Mouse (Mus musculus): ENCODE measurements around the gene Fgfr2. TPM values are rescaled to one million over a fixed set of nuclear protein-coding genes. Genes with fewer than 3 reads are reported as not detected.

Fgfr2 gene
- polyA plus RNA-seq, 1 experiment from 2014 or later: 18.5 TPM

DNA sequence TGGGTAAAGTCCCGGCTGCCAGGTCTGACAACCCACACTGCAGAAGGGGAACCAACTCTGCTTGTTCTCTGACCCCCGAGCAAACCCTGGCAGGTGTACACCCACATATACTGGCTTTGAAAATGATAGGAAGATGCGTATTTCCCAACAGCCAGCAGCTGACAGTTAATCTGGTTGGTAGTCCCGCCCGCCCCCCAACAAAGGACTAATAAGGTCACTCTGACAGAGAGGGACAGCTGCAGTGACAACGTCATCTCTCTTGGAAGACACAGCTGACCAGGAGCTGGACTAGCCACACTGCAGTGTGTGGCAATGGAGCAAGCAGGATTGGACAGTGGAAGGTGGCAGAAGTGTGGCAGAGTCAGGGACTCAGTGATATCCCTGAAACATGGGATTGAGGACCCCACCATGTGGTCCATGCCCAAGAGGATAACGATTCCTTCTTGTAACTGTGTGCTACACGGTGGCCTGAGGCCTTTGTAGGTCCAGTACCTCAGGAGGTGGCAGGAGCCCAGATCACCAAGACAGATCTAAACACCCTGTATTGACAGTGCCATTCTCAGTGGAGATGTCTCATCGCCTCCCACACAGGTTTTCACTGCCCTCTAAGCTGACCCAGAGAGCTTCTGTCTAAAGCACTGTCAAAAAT is 130.1 kb downstream of the Fgfr2 start:
- Histone ChIP-seq H3K4me1 (no peaks in the 10 kb centered on the region), H3K4me2 (no peak overlapping the region), H3K9ac (no peak overlapping the region), H3K27ac (no peak overlapping the region), H3K9me3 (replicated peaks) (no peaks in the 10 kb centered on the region), H3K4me3 (no peak overlapping the region), H3K27me3 (replicated peaks) (no peaks in the 10 kb centered on the region), H3K36me3 (peaks cover 69% of the 10 kb centered on the region)
- 74% methylated on average over 9 of the region's 9 CpGs for WGBS (ENCODE audit: insufficient replicate concordance)
- ATAC-seq: no peak

DNA sequence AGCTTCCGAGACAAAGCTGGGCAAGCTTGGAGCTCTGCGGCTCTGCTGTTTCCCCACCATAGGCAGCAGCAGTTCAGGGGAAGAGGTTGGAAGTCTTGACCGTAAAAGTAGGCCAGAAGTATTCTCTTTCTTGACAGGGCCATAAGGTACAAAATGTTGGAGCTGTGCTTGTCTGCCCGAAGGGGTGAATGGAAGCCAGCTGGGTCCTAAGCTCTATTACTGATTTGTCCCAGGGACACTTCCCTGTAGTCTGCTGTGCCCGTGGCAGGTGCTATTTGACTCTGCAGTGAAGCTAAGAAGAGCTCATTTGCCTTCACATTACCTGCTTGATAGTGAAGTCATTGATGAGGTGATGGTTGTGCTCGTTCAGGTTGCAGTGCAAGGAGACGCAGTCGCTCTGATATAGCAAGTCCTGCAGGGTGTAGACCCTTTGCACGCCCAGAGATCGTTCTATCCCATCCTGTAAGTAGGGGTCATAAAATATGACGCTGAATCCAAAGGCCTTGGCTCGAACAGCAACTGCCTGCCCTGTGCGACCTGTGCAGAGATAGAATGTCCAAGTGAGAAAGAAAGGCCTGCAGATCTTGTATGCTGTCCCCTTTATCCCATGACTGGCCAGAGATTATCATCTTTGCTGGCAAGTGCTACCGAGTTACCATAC is 131.8 kb downstream of the Fgfr2 start:
- Histone ChIP-seq H3K4me1 (no peaks in the 10 kb centered on the region), H3K9me3 (replicated peaks) (no peaks in the 10 kb centered on the region), H3K9ac (no peak overlapping the region), H3K36me3 (peaks cover 63% of the 10 kb centered on the region), H3K27ac (no peak overlapping the region), H3K4me3 (no peak overlapping the region), H3K4me2 (no peak overlapping the region), H3K27me3 (replicated peaks) (no peaks in the 10 kb centered on the region)
- ATAC-seq: no peak
- whole genome bisulfite sequencing (ENCODE audit: insufficient replicate concordance): 84% methylated on average over 14 of the region's 14 CpGs

DNA sequence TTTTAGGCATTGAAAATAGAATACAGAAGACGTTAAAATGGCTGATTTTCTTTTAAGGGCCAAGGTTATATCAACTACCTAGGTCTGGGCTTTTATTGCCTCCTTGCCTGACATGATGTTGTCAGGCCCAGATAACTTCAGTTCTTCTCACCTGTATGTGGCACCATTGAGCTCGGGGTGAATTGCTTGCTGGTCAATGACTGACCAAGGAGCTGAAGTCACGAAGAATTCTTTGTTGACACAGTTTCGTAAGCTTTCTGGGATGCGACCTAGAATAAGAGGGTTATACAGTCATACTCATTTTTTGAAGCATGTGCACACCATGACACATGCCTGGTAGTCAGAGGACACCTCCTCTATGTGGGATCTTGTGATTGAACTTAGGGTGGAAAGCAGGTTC is 133.3 kb downstream of the Fgfr2 start:
- Histone ChIP-seq H3K27me3 (replicated peaks) (no peaks in the 10 kb centered on the region), H3K36me3 (peaks cover 69% of the 10 kb centered on the region), H3K4me2 (no peak overlapping the region), H3K9me3 (replicated peaks) (no peaks in the 10 kb centered on the region), H3K4me3 (no peak overlapping the region), H3K9ac (no peak overlapping the region), H3K4me1 (no peaks in the 10 kb centered on the region), H3K27ac (no peak overlapping the region)
- 83% methylated on average over 5 of the region's 5 CpGs for WGBS (ENCODE audit: insufficient replicate concordance)
- ATAC-seq: no peak

DNA sequence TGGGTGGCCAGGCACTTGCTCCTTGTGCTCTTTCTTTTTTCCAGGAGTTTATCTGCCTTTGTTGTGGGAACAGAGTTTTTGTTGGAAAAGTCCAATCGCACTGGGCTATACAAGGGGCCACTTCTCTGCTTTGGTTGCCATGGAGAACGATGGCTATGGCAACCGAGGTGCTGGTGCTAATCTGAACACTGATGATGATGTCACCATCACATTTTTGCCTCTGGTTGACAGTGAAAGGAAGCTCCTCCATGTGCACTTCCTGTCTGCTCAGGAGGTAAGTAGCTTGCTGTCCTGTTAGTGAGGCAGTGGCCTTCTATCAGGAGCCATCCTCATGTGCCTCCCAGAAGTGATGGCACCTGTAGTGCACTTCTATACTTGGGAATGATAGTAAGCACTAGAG is 140.5 kb downstream of the Fgfr2 start:
- WGBS (ENCODE audit: insufficient replicate concordance): 62% methylated on average over 3 of the region's 3 CpGs
- Histone ChIP-seq H3K4me2 (no peak overlapping the region), H3K4me1 (no peaks in the 10 kb centered on the region), H3K4me3 (no peak overlapping the region), H3K27me3 (replicated peaks) (no peaks in the 10 kb centered on the region), H3K27ac (no peak overlapping the region), H3K9me3 (replicated peaks) (no peaks in the 10 kb centered on the region), H3K36me3 (peaks cover 72% of the 10 kb centered on the region), H3K9ac (no peak overlapping the region)
- no peak for ATAC-seq

DNA sequence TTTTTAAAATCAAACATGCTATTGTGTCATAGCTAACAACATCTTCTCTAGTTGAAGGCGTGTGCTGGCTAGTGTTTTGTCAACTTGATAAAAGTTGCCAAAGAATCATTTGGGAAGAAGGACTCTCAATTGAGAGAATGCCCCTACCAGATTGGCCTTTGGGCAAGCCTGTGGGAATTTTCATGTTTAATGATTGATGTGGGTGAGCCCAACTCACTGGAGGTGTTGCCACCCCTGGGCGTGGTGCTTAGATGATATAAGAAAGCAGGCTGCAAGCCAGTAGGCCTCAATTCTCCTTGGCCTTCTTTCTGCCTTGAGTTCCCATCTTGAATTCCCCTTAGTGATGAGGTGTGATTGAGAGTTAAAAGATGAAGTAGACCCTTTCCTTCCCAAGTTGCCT is 145.2 kb downstream of the Fgfr2 start:
- Histone ChIP-seq H3K9me3 (replicated peaks) (no peaks in the 10 kb centered on the region), H3K4me2 (no peak overlapping the region), H3K4me3 (no peak overlapping the region), H3K27ac (no peak overlapping the region), H3K36me3 (peaks cover 72% of the 10 kb centered on the region), H3K9ac (no peak overlapping the region), H3K27me3 (replicated peaks) (no peaks in the 10 kb centered on the region), H3K4me1 (no peaks in the 10 kb centered on the region)
- WGBS (ENCODE audit: insufficient replicate concordance): 89% methylated on average over 2 of the region's 2 CpGs
- no peak for ATAC-seq

DNA sequence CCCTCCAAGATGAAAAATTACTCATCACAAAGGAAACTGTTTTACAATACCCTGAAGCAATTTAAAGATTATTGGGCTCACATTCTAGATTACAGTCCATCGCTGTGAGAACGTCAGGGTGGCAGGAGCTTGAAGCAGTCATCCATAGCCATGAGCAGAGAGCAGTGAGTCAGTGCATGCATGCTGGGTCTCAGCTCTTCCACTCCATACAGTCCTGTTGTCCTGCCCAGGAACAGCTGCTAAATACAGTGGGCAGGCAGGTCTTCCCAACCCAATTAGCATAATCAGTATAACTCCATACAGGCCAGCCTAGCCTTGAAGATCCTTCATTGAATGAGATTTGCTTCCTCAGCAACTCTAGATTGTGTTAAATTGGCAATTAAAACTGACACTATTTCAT is 147.1 kb downstream of the Fgfr2 start:
- H3K27ac ChIP-seq: no peak overlapping the region
- H3K4me1 ChIP-seq: no peaks in the 10 kb centered on the region
- H3K4me2 ChIP-seq: no peak overlapping the region
- peaks cover 59% of the 10 kb centered on the region for H3K36me3 ChIP-seq
- ATAC-seq: no peak
- H3K27me3 ChIP-seq (replicated peaks): no peaks in the 10 kb centered on the region
- no peaks in the 10 kb centered on the region for H3K9me3 ChIP-seq (replicated peaks)
- no peak overlapping the region for H3K9ac ChIP-seq
- 84% methylated on average over 2 of the region's 2 CpGs for WGBS (ENCODE audit: insufficient replicate concordance)
- H3K4me3 ChIP-seq: no peak overlapping the region

DNA sequence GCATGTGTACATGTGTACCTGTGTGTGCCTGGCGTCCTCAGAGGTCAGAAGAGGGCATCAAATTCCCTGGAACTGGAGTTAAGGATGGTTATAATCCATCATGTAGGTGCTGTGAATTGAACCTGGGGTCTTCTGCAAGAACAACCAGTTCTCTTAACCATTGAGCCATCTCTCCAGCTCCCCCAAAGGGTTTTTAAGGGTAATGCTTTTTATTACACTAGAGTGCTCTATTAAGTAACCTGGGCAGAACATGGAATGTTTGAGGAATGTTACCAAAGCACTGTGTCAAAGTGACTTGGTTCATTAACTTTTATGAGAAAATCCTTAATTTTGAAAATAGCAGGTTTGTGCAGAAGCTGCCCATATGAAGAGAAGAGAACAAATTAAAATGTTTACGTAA is 151.1 kb downstream of the Fgfr2 start:
- Histone ChIP-seq H3K9me3 (replicated peaks) (no peaks in the 10 kb centered on the region), H3K4me1 (no peaks in the 10 kb centered on the region), H3K4me3 (no peak overlapping the region), H3K27me3 (replicated peaks) (no peaks in the 10 kb centered on the region), H3K27ac (no peak overlapping the region), H3K36me3 (peaks cover 62% of the 10 kb centered on the region), H3K9ac (no peak overlapping the region), H3K4me2 (no peak overlapping the region)
- no peak for ATAC-seq
- 89% methylated on average over 2 of the region's 2 CpGs for WGBS (ENCODE audit: insufficient replicate concordance)

DNA sequence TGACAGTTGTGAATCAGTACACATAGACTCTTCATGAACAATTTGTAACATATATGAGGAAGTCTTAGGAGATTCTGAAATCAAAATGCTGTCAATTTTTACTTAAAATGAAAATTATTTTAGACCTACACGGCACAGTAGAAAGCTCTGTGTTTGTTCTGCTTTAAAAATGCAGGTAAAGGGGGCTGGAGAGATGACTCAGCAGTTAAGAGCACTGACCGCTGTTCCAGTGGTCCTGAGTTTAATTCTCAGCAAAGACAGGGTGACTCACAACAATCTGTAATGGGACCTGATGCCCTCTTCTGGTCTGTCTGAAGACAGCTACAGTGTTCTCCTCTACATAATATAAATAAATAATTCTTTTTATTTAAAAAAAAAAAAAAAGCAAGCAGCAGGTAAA is 157.4 kb downstream of the Fgfr2 start:
- Histone ChIP-seq H3K27me3 (replicated peaks) (no peaks in the 10 kb centered on the region), H3K9me3 (replicated peaks) (no peaks in the 10 kb centered on the region), H3K9ac (no peak overlapping the region), H3K27ac (no peak overlapping the region), H3K4me1 (peaks cover 4% of the 10 kb centered on the region; the same call in 1 of the 2 replicates), H3K4me2 (no peak overlapping the region), H3K4me3 (no peak overlapping the region), H3K36me3 (peaks cover 30% of the 10 kb centered on the region)
- ATAC-seq: no peak
- 73% methylated on average over 2 of the region's 2 CpGs for whole genome bisulfite sequencing (ENCODE audit: insufficient replicate concordance)

DNA sequence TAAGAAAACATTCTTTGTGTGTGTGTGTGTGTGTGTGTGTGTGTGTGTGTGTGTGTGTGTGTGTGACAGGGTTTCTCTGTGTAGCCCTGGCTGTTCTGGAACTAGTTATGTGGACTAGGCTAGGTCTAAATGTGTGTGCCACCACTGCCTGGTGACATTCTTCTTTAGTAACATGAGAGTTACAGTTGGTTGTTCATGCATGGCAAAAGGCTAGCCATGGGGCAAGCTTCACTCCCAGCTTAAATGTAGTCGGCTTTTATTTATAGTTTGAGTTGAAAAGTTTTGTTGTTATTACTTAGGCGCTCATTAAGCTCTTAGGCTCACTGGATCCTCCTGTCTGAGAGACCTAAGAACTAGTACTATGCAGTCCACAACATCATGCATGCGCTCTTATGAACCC is 158.8 kb downstream of the Fgfr2 start:
- ATAC-seq: no peak
- Histone ChIP-seq H3K27me3 (replicated peaks) (no peaks in the 10 kb centered on the region), H3K4me2 (no peak overlapping the region), H3K27ac (no peak overlapping the region), H3K9ac (no peak overlapping the region), H3K4me3 (no peak overlapping the region), H3K36me3 (peaks cover 26% of the 10 kb centered on the region), H3K9me3 (replicated peaks) (no peaks in the 10 kb centered on the region), H3K4me1 (peaks cover 4% of the 10 kb centered on the region; the same call in 1 of the 2 replicates)
- 88% methylated on average over 3 of the region's 3 CpGs for WGBS (ENCODE audit: insufficient replicate concordance)

DNA sequence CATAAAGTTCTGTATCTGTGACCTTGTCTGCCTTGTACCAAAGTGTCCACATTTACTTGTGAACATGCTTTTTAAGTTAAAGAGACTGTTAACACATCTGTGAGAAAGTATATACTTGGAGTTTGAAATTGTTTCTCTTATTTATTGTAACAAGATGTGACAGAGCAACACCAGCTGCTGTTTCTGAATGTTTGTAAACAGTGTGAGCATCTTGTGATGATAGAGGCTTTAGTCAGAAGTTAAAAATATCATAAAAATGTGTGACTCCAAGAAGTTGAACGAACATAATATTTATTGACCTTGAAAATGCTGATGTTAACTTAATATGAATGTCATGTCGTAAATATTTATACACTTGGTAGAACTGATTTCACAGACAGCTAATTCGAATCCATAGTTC is 172.5 kb downstream of the Fgfr2 start:
- H3K36me3 ChIP-seq: peaks cover 4% of the 10 kb centered on the region; the same call in 1 of the 2 replicates
- H3K4me1 ChIP-seq: no peaks in the 10 kb centered on the region
- no peak overlapping the region for H3K27ac ChIP-seq
- 85% methylated on average over 3 of the region's 3 CpGs for WGBS (ENCODE audit: insufficient replicate concordance)
- no peak overlapping the region for H3K9ac ChIP-seq
- H3K9me3 ChIP-seq (replicated peaks): no peaks in the 10 kb centered on the region
- H3K4me3 ChIP-seq: no peak overlapping the region
- H3K27me3 ChIP-seq (replicated peaks): no peaks in the 10 kb centered on the region
- no peak overlapping the region for H3K4me2 ChIP-seq
- no peak for ATAC-seq

DNA sequence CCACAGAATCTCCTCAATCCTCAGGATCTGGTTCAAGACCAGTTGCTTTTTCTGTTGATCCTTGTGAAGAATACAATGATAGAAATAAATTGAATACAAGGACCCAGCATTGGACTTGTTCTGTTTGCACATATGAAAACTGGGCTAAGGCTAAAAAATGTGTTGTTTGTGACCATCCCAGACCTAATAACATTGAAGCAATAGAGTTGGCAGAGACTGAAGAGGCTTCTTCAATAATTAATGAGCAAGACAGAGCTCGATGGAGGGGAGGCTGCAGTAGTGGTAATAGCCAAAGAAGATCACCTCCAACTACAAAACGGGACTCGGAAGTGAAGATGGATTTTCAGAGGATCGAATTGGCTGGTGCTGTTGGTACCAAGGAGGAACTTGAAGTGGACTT is 173.2 kb downstream of the Fgfr2 start:
- Histone ChIP-seq H3K4me3 (no peak overlapping the region), H3K27ac (no peak overlapping the region), H3K27me3 (replicated peaks) (no peaks in the 10 kb centered on the region), H3K36me3 (peaks cover 4% of the 10 kb centered on the region; the same call in 1 of the 2 replicates), H3K4me2 (no peak overlapping the region), H3K4me1 (no peaks in the 10 kb centered on the region), H3K9ac (no peak overlapping the region), H3K9me3 (replicated peaks) (no peaks in the 10 kb centered on the region)
- WGBS (ENCODE audit: insufficient replicate concordance): 85% methylated on average over 4 of the region's 4 CpGs
- no peak for ATAC-seq

DNA sequence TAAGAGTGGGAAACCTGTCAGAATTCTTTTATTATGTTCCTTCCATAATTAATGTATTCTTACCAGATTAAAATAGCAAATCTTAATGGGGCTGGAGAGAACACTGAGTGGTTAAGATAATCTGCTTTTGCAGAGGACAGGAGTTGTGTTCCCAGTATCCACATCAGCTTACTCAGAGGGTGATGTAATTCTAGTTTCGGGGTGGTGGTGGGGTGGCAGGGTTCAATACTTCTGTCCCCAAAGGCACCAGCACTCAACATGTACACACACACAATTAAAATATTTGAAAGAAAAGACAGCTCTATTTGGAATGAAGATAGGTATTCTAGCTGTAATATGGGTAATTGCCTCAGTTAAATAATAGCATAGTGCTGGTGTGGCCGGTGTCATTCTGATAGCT is 182.6 kb downstream of the Fgfr2 start:
- Histone ChIP-seq H3K9ac (no peak overlapping the region), H3K4me2 (no peak overlapping the region), H3K9me3 (replicated peaks) (no peaks in the 10 kb centered on the region), H3K36me3 (no peaks in the 10 kb centered on the region), H3K4me3 (no peak overlapping the region), H3K27me3 (replicated peaks) (no peaks in the 10 kb centered on the region), H3K27ac (no peak overlapping the region), H3K4me1 (peaks cover 34% of the 10 kb centered on the region)
- ATAC-seq: no peak
- WGBS (ENCODE audit: insufficient replicate concordance): 77% methylated on average over 2 of the region's 2 CpGs

DNA sequence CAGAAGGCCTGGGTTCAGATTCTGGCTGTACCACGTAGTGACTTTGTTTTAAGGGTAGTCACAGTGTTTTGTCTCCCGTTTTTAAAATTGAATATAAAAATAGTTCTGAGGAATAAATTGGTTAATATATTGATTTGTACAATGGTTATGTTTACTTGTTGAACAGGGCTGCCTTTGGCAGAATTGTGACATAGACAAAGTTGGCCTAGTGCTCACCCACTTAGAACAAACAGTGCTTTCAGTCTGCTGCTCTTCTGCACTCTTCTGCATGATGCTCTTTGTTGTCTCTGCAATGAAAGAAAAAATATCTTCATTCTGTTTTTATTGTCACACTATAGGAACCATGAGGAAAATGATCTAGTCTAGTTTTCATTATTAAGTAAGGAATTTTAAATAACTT is 184.0 kb downstream of the Fgfr2 start:
- ATAC-seq: no peak
- Histone ChIP-seq H3K27me3 (replicated peaks) (no peaks in the 10 kb centered on the region), H3K36me3 (no peaks in the 10 kb centered on the region), H3K4me3 (no peak overlapping the region), H3K4me2 (no peak overlapping the region), H3K9ac (no peak overlapping the region), H3K4me1 (peaks cover 39% of the 10 kb centered on the region), H3K9me3 (replicated peaks) (no peaks in the 10 kb centered on the region), H3K27ac (no peak overlapping the region)
- 67% methylated on average over 2 of the region's 2 CpGs for WGBS (ENCODE audit: insufficient replicate concordance)

Data from liver, embryonic 12.5 days (tissue).